Mouse (Mus musculus): ENCODE results near the gene Slc2a5.

- no peak for TF ChIP-seq EP300 (IDR thresholded peaks at IDR 0.05; ENCODE audit: insufficient read depth, low read depth, low read length)
- TF ChIP-seq POLR2A (IDR thresholded peaks at IDR 0.05; ENCODE audit: insufficient read depth, low read length) = no peak
Observed at GRCm38 (mm10) chr4:150139090-150139489, 20.0 kb downstream of the Slc2a5 start.

Measured in ES-Bruce4 (cell line).